Mouse (Mus musculus) embryonic facial prominence, embryonic 10.5 days (tissue): ENCODE data around the gene Arhgef11. TPM values are rescaled to one million over a fixed set of nuclear protein-coding genes. Genes with fewer than 3 reads are reported as not detected.
A peak's percentile ranks its signal among the peaks of the same experiment; 100 is the strongest.

ENCODE experiments used
- DNase-seq: peaks from one replicate; pipeline ENCODE4 v3.0.0-alpha.2; 2017; ENCODE audit warnings: low spot score
- H3K27ac ChIP-seq: fragments of 300-500 bp; sonication (generic); replicated peaks from 2 replicates; pipeline ENCODE4 v1.5.1; 2016; ENCODE audit warnings: mild to moderate bottlenecking
- H3K27me3 ChIP-seq: fragments of 300-500 bp; sonication (generic); replicated peaks from 2 replicates; pipeline ENCODE4 v1.6.1; 2016; ENCODE audit warnings: low read depth, mild to moderate bottlenecking; ENCODE audit not compliant: poor library complexity, severe bottlenecking
- H3K36me3 ChIP-seq: fragments of 300-500 bp; sonication (generic); replicated peaks from 2 replicates; pipeline ENCODE4 v1.6.1; 2016; ENCODE audit warnings: mild to moderate bottlenecking, moderate library complexity
- H3K4me1 ChIP-seq: fragments of 300-500 bp; sonication (generic); 2 replicates; pipeline ENCODE4 v1.6.1; 2016
- H3K4me3 ChIP-seq: fragments of 300-500 bp; sonication (generic); 2 replicates; pipeline ENCODE4 v1.5.1; 2016; ENCODE audit warnings: mild to moderate bottlenecking, moderate library complexity
- H3K9me3 ChIP-seq: fragments of 300-500 bp; sonication (generic); 2 replicates; pipeline ENCODE4 v1.6.1; 2016; ENCODE audit warnings: mild to moderate bottlenecking
- WGBS: fragments of 180-500 bp; shearing (Covaris S2); methylation state at CpG from one replicate; pipeline ENCODE4 v1.1.7; 2016; 5-methylcytosine and 5-hydroxymethylcytosine counted together
- polyA plus RNA-seq: library from polyadenylated mRNA; unstranded; fragments of >200 nt; fragmentation: Nextera tagmentation; extraction: Ambion mirVana; gene quantifications from 2 replicates; pipeline ENCODE4 v1.2.1, GENCODE M21; 2016

Gene Arhgef11
- polyA plus RNA-seq, 1 experiment from 2014 or later: 16.0 TPM

GRCm38 (mm10) chr3:87765631-87766283, 148.4 kb downstream of the Arhgef11 start:
- 71% methylated on average over 5 of the region's 5 CpGs for WGBS
- no peak for DNase-seq
- Histone ChIP-seq H3K4me3 (no peak overlapping the region; the same call in 1 of the 2 replicates), H3K36me3 (no peaks in the 10 kb centered on the region), H3K9me3 (no peaks in the 10 kb centered on the region), H3K4me1 (peaks cover 83% of the 10 kb centered on the region), H3K27ac (peak overlapping the region; percentile 83), H3K27me3 (peaks cover 67% of the 10 kb centered on the region)

- Histone ChIP-seq H3K27ac (peak overlapping the region; percentile 83), H3K36me3 (no peaks in the 10 kb centered on the region), H3K9me3 (no peaks in the 10 kb centered on the region), H3K4me1 (peaks cover 78% of the 10 kb centered on the region), H3K27me3 (peaks cover 72% of the 10 kb centered on the region), H3K4me3 (no peak overlapping the region)
- WGBS: 81% methylated on average over 3 of the region's 3 CpGs
- DNase-seq: no peak
Observed at GRCm38 (mm10) chr3:87766284-87766667, 148.9 kb downstream of the Arhgef11 start.

- Histone ChIP-seq H3K4me3 (peak overlapping the region; percentile 59), H3K27ac (peak overlapping the region; percentile 71), H3K27me3 (peaks cover 87% of the 10 kb centered on the region), H3K9me3 (no peaks in the 10 kb centered on the region), H3K4me1 (peaks cover 66% of the 10 kb centered on the region), H3K36me3 (no peaks in the 10 kb centered on the region)
- 57% methylated on average over 8 of the region's 8 CpGs for WGBS
- no peak for DNase-seq
Observed at GRCm38 (mm10) chr3:87767764-87768163, 150.4 kb downstream of the Arhgef11 start.

- peaks cover 66% of the 10 kb centered on the region for H3K4me1 ChIP-seq
- DNase-seq: no peak
- peak overlapping the region; percentile 59 for H3K4me3 ChIP-seq
- no peaks in the 10 kb centered on the region for H3K9me3 ChIP-seq
- 42% methylated on average over 6 of the region's 6 CpGs for WGBS
- H3K27me3 ChIP-seq: peaks cover 93% of the 10 kb centered on the region
- H3K27ac ChIP-seq: peak overlapping the region; percentile 77
- H3K36me3 ChIP-seq: no peaks in the 10 kb centered on the region
Observed at GRCm38 (mm10) chr3:87768431-87768830, 151.1 kb downstream of the Arhgef11 start.

- H3K9me3 ChIP-seq: no peaks in the 10 kb centered on the region
- H3K36me3 ChIP-seq: no peaks in the 10 kb centered on the region
- peak overlapping the region; percentile 77 for H3K27ac ChIP-seq
- H3K27me3 ChIP-seq: peaks cover 94% of the 10 kb centered on the region
- peak; percentile 88 for DNase-seq
- peaks cover 65% of the 10 kb centered on the region for H3K4me1 ChIP-seq
- peak overlapping the region; percentile 59 for H3K4me3 ChIP-seq
- 1% methylated on average over 37 of the region's 37 CpGs for WGBS
Observed at GRCm38 (mm10) chr3:87768844-87769243, 151.5 kb downstream of the Arhgef11 start.

GRCm38 (mm10) chr3:87769506-87769905, 152.1 kb downstream of the Arhgef11 start:
- Histone ChIP-seq H3K27me3 (peaks cover 95% of the 10 kb centered on the region), H3K27ac (no peak overlapping the region), H3K36me3 (no peaks in the 10 kb centered on the region), H3K9me3 (no peaks in the 10 kb centered on the region), H3K4me3 (no peak overlapping the region), H3K4me1 (peaks cover 58% of the 10 kb centered on the region)
- 77% methylated on average over 8 of the region's 8 CpGs for WGBS
- no peak for DNase-seq

GRCm38 (mm10) chr3:87770280-87770679, 152.9 kb downstream of the Arhgef11 start:
- no peak overlapping the region for H3K27ac ChIP-seq
- DNase-seq: peak; percentile 63
- under 1% methylated on average over 4 of the region's 4 CpGs for WGBS
- H3K27me3 ChIP-seq: peaks cover 93% of the 10 kb centered on the region
- H3K9me3 ChIP-seq: no peaks in the 10 kb centered on the region
- no peaks in the 10 kb centered on the region for H3K36me3 ChIP-seq
- H3K4me1 ChIP-seq: peaks cover 50% of the 10 kb centered on the region
- H3K4me3 ChIP-seq: no peak overlapping the region

- DNase-seq: no peak
- no peak overlapping the region for H3K27ac ChIP-seq
- no peak overlapping the region for H3K4me3 ChIP-seq
- 50% methylated on average over 6 of the region's 6 CpGs for WGBS
- H3K4me1 ChIP-seq: peaks cover 45% of the 10 kb centered on the region
- H3K9me3 ChIP-seq: no peaks in the 10 kb centered on the region
- H3K36me3 ChIP-seq: no peaks in the 10 kb centered on the region
- peaks cover 93% of the 10 kb centered on the region for H3K27me3 ChIP-seq
Observed at GRCm38 (mm10) chr3:87771088-87771487, 153.7 kb downstream of the Arhgef11 start.

GRCm38 (mm10) chr3:87778283-87778682, 160.9 kb downstream of the Arhgef11 start:
- H3K27me3 ChIP-seq: peaks cover 89% of the 10 kb centered on the region
- H3K9me3 ChIP-seq: no peaks in the 10 kb centered on the region
- no peaks in the 10 kb centered on the region for H3K36me3 ChIP-seq
- peaks cover 42% of the 10 kb centered on the region for H3K4me1 ChIP-seq
- H3K27ac ChIP-seq: no peak overlapping the region
- no peak overlapping the region for H3K4me3 ChIP-seq
- DNase-seq: no peak
- 56% methylated on average over 23 of the region's 23 CpGs for WGBS

- H3K9me3 ChIP-seq: no peaks in the 10 kb centered on the region
- no peak for DNase-seq
- no peak overlapping the region for H3K27ac ChIP-seq
- H3K36me3 ChIP-seq: no peaks in the 10 kb centered on the region
- H3K4me3 ChIP-seq: no peak overlapping the region
- peaks cover 81% of the 10 kb centered on the region for H3K27me3 ChIP-seq
- peaks cover 41% of the 10 kb centered on the region for H3K4me1 ChIP-seq
- 27% methylated on average over 2 of the region's 2 CpGs for WGBS
Observed at GRCm38 (mm10) chr3:87779086-87779485, 161.7 kb downstream of the Arhgef11 start.

- peaks cover 48% of the 10 kb centered on the region for H3K27me3 ChIP-seq
- peak overlapping the region; percentile 31 for H3K27ac ChIP-seq
- no peaks in the 10 kb centered on the region for H3K36me3 ChIP-seq
- no peaks in the 10 kb centered on the region for H3K9me3 ChIP-seq
- H3K4me1 ChIP-seq: peaks cover 38% of the 10 kb centered on the region
- WGBS: 87% methylated on average over 25 of the region's 25 CpGs
- DNase-seq: no peak
- no peak overlapping the region for H3K4me3 ChIP-seq
Observed at GRCm38 (mm10) chr3:87783282-87784023, 166.1 kb downstream of the Arhgef11 start.

- Histone ChIP-seq H3K4me3 (no peak overlapping the region), H3K4me1 (peaks cover 39% of the 10 kb centered on the region), H3K27ac (no peak overlapping the region), H3K27me3 (peaks cover 40% of the 10 kb centered on the region), H3K9me3 (no peaks in the 10 kb centered on the region), H3K36me3 (no peaks in the 10 kb centered on the region)
- no peak for DNase-seq
- 84% methylated on average over 5 of the region's 5 CpGs for WGBS
Observed at GRCm38 (mm10) chr3:87785156-87785555, 167.8 kb downstream of the Arhgef11 start.
